Mouse (Mus musculus) small intestine, adult 2 months (tissue): ENCODE results near the gene Rpn1.

ENCODE experiments used
- CTCF ChIP-seq: fragments of 200-500 bp; IDR thresholded peaks from 2 replicates; pipeline ENCODE4 v1.5.1; 2012; ENCODE audit warnings: low read depth, mild to moderate bottlenecking, control low read depth, inconsistent platforms, low read length, moderate library complexity, mixed read lengths; ENCODE audit not compliant: insufficient replicate concordance, insufficient read length; ENCODE audit errors: extremely low read depth
- POLR2A ChIP-seq: fragments of 200-500 bp; IDR thresholded peaks from 2 replicates; pipeline ENCODE4 v1.6.1; 2012; ENCODE audit warnings: low read depth, mild to moderate bottlenecking, control low read depth, inconsistent platforms, low read length, moderate library complexity

- TF ChIP-seq CTCF (no peak), POLR2A (no peak)
These were observed 610 bp upstream of the Rpn1 start for GRCm38 (mm10) chr6:88083672-88084071.
